Mouse (Mus musculus) cerebellum, adult 2 months (tissue): ENCODE data around the gene Gm6871. TPM values are rescaled to one million over a fixed set of nuclear protein-coding genes. Genes with fewer than 3 reads are reported as not detected.
"Not testable (repeated sequence)": the region's sequence is repeated elsewhere in the genome, so short reads cannot be mapped to it uniquely, and the experiment has no call there.

Experiments
- DNase-seq, 2 experiments: peaks; one replicate each; pipeline ENCODE4 v3.0.0; 2021
- H3K27ac ChIP-seq: fragments of 200-500 bp; 2 replicates; pipeline ENCODE4 v1.5.1; 2012; ENCODE audit warnings: low read length, control low read depth, inconsistent platforms; ENCODE audit not compliant: insufficient read depth
- H3K27me3 ChIP-seq: fragments of 200-500 bp; 2 replicates; pipeline ENCODE4 v1.6.1; 2012; ENCODE audit warnings: inconsistent platforms, mild to moderate bottlenecking, low read length, moderate library complexity; ENCODE audit not compliant: control insufficient read depth, insufficient read depth
- H3K4me1 ChIP-seq: fragments of 200-500 bp; 2 replicates; pipeline ENCODE4 v1.6.1; 2011; ENCODE audit warnings: low read length; ENCODE audit not compliant: control insufficient read depth, insufficient read depth
- H3K4me3 ChIP-seq: fragments of 200-500 bp; replicated peaks from 2 replicates; pipeline ENCODE3; 2011; ENCODE audit warnings: mild to moderate bottlenecking, low read depth, low read length, control low read depth; ENCODE audit not compliant: insufficient read depth
- CTCF ChIP-seq: fragments of 200-500 bp; IDR thresholded peaks from 2 replicates; pipeline ENCODE4 v1.5.1; 2011; ENCODE audit warnings: low read depth, mild to moderate bottlenecking, control low read depth, low read length, moderate library complexity, borderline replicate concordance; ENCODE audit not compliant: insufficient read depth
- POLR2A ChIP-seq: fragments of 200-500 bp; IDR thresholded peaks from 2 replicates; pipeline ENCODE4 v1.6.1; 2011; ENCODE audit warnings: low read length, control low read depth, borderline replicate concordance; ENCODE audit not compliant: insufficient read depth
- WGBS: fragments of 180-500 bp; shearing (Covaris S2); methylation state at CpG from one replicate; pipeline ENCODE4 v1.1.7; 2018; 5-methylcytosine and 5-hydroxymethylcytosine counted together
- polyA plus RNA-seq: library from polyadenylated mRNA; depleted of rRNA; stranded (reverse); fragments of >200 nt; gene quantifications from 2 replicates; pipeline ENCODE4 v1.2.3, GENCODE M21; 2012

Gm6871 gene
- polyA plus RNA-seq, 1 experiment: not detected

DNA sequence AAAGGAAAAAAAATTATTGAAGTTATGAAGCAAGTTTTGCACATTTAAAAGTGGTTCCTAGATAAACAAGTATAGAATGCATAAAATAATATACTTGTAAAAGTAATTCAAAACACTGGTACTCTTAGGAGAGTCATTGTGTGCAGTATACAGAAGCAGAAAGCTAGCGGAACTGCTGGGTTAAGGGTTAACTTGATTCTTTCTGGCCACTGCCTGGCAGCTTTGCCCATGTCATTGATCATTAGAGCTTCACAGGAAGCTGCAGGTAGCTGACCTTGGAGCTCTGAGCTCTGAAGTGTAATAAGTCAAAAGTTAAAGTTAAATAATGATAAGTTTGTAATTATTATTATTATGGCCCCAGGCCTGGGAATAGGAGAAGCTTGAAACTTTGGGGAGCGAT lies 4.5 kb upstream of the Gm6871 start:
- TF ChIP-seq POLR2A (no peak), CTCF (no peak)
- H3K4me1 ChIP-seq: no peaks in the 10 kb centered on the region
- H3K27me3 ChIP-seq: no peaks in the 10 kb centered on the region
- H3K27ac ChIP-seq: no peak overlapping the region
- WGBS: 90% methylated on average over 2 of the region's 2 CpGs
- H3K4me3 ChIP-seq: no peak overlapping the region
- no peak for DNase-seq

DNA sequence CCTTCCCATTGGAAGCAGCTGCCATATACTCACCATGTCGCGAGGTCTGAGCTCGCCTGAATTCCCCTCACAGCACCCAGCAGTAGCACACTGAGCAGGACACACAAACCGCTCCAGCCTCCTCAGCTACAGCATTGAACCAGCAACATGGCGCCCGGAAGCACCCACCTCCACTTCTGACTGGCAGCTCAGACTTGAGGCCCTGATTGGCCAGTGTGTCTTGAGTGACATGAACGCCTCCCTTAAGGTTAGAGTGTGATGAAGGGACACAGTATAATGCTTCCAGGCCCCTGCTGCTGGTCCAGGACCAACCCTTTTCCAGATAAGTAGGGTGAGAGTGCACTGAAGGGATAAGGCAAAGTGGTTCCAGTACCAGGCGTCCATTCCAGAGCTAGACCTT lies 12.8 kb downstream of the Gm6871 start:
- TF ChIP-seq POLR2A (no peak), CTCF (no peak)
- Histone ChIP-seq H3K4me3 (no peak overlapping the region), H3K27ac (no peak overlapping the region), H3K4me1 (no peaks in the 10 kb centered on the region), H3K27me3 (no peaks in the 10 kb centered on the region)
- no peak for DNase-seq
- 70% methylated on average over 8 of the region's 8 CpGs for WGBS

DNA sequence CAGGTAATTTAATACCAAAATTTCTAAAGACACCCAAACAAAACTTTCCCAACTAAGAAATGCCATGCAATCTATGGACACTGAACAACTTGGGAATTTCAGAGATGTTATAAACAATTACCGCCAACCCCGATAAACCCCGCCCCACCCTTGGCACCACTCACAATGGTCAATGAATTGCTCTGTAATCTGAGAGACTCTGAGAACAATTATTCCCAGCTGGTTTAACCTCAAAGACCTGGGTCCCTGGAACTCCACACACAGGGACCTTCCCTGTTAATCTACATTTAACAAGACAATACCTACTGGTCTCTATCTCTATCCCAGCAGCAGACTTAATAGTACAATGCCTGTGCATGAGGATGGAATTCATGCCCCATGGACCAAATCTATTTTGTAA lies 60.8 kb downstream of the Gm6871 start:
- Histone ChIP-seq H3K27me3 (no peaks in the 10 kb centered on the region), H3K4me1 (no peaks in the 10 kb centered on the region), H3K4me3 (no peak overlapping the region), H3K27ac (no peak overlapping the region)
- no peak for DNase-seq
- 95% methylated on average over 3 of the region's 3 CpGs for WGBS
- no peak for TF ChIP-seq POLR2A
- TF ChIP-seq CTCF: no peak

DNA sequence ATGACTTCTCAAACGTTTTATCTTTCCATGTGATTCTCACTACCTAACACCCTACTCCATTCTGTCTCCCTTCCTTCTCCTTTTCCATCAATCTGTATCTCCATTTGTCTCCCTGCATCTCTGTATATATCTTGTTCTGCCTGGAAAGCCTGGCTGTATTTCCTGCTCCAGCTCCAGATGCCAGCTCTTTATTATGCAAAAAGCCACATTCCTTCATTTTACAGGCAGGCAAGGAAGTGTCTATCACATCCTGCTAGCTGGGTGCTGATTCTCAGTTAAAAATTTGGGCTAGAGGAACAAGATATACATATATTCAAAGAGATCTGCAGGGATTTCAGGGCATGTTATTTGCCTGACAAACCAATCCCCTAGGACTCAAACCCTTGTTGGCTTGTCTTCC lies 61.3 kb downstream of the Gm6871 start:
- 8% methylated on average over 1 of the region's 1 CpGs for WGBS
- no peak overlapping the region for H3K27ac ChIP-seq
- no peaks in the 10 kb centered on the region for H3K27me3 ChIP-seq
- DNase-seq: no peak
- no peak overlapping the region for H3K4me3 ChIP-seq
- TF ChIP-seq CTCF: no peak
- TF ChIP-seq POLR2A: no peak
- H3K4me1 ChIP-seq: no peaks in the 10 kb centered on the region

DNA sequence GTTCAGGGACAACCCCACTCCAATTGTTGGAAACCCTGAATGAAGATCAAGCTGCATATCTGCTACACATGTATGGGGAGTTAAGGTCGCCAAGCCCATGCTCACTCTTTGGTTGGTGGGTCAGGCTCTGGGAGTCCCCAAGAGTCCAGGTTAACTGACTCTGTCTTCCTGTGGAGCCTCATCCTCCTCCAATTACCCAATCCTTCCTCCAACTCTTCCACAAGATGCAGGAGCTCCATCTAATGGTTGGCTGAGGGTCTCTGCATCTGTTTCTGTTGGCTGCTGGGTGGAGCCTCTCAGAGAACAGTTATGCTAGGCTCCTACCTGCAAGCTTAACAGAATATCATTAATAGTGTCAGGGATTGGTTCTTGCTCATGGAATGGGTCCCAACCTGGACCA lies 71.1 kb downstream of the Gm6871 start:
- Histone ChIP-seq H3K27ac (no peak overlapping the region), H3K4me3 (no peak overlapping the region), H3K27me3 (no peaks in the 10 kb centered on the region), H3K4me1 (no peaks in the 10 kb centered on the region)
- WGBS: 63% methylated on average over 1 of the region's 1 CpGs
- peak in 1 of 2 experiments; percentile 9 for DNase-seq
- TF ChIP-seq CTCF (no peak), POLR2A (no peak)

DNA sequence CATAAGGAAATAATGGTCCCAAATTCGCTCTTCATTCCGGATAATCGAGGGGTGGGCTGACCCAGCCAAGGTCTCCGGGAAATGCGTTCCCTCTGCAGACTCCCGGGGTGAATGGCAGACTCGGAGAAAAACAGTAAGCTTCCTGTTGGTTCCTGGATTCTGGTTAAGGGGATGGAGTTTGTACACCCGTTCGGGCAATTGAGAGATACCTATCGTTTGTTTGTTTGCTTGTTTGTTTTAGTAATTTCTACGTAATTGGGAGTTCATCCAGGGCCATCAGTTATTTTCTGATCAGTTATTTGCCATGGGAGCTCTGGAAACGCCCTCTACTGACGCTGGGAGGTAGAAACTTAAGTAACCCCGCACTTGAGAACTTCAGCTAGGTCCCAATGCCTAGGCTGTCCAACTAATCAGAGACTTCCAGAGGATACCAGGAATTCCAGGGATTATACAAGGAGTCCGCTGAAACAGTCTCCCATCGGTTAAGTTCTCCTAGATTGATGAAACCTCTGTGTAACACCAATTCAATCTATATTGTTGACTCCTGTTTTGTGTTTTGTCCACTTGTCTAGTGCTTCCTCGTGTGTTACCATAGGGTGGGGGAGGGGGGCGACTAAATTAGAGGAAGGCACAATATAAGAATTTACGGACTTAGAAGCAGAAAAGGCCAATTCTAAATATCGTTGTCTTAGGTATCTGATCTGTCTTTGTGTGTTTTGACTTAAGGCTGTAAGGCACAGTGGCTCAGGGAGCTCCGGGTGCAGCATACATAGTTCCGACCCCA lies 73.1 kb downstream of the Gm6871 start:
- Histone ChIP-seq H3K4me3 (peak overlapping the region; percentile 66), H3K27me3 (no peaks in the 10 kb centered on the region), H3K27ac (no peak overlapping the region), H3K4me1 (no peaks in the 10 kb centered on the region)
- no peak for TF ChIP-seq POLR2A
- no peak for TF ChIP-seq CTCF
- 19% methylated on average over 22 of the region's 22 CpGs for WGBS
- DNase-seq: peak; percentile 60 to 71

DNA sequence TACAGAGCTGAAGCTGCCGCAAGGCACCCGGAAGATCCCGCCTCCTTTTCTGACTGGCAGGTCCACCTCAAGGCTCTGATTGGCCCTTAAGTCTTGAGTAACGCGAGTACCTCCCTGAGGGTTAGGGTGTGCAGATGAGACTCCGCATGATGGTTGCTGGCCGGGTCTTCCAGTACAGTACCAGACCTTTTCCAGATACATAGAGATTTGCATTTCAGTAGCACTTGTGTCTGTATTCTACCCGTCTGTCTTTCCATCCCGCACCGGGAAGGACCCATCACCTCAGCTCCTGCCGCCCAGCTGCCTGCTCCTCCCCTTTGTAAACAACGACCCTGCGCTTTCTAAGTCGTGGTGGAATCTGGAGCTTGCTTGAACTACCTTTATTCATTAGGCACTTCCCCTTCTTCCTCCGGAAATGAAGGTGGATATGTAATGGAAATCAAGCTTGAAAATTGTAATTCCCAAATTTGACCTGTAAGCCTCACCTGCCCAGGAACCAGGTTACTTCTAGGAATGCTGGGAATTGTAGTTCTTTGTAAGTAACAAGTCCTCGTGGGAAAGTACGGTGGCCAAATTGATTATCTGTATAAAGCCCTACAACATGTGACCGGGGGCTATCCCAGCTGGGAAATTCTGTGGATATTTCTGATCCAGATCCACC lies 73.9 kb downstream of the Gm6871 start, which contains the start of the genes Gm20449 and AW146154:
Gene Gm20449 (minus strand): TSS at position 29 of the 661 bp plus-strand sequence.
Gene AW146154 (minus strand): TSS at position 502 of the 661 bp plus-strand sequence.
- peak; percentile 99 for DNase-seq
- no peaks in the 10 kb centered on the region for H3K27me3 ChIP-seq
- peak within 1 kb of the TSS; percentile 66 for H3K4me3 ChIP-seq
- TF ChIP-seq POLR2A: peak; percentile 58; the same call in 1 of the 2 replicates
- no peak for TF ChIP-seq CTCF
- no peaks in the 10 kb centered on the region for H3K4me1 ChIP-seq
- H3K27ac ChIP-seq: peak within 1 kb of the TSS; percentile 52
- WGBS: under 1% methylated on average over 18 of the region's 18 CpGs

DNA sequence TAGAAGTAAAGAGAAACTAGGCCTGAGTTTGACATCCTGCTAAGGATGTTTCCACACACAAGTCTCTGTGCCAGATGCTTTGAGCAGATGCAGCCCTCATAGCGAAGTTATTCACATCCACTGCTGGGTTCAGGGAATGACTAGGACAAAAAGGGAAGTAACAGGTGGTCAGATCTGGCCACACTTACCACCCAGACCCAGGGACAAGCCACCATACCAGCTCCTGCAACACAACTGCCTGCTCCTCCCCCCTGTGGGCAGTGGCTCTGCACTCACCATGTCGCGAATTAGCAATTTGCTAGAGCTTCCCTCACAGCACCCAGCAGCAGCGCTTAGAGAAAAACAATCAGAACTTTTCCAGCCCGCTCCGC lies 74.5 kb downstream of the Gm6871 start:
- H3K27ac ChIP-seq, H3K4me1 ChIP-seq, H3K27me3 ChIP-seq, DNase-seq: not testable (repeated sequence)
- H3K4me3 ChIP-seq: peak overlapping the region; percentile 66
- WGBS: under 1% methylated on average over 6 of the region's 6 CpGs

DNA sequence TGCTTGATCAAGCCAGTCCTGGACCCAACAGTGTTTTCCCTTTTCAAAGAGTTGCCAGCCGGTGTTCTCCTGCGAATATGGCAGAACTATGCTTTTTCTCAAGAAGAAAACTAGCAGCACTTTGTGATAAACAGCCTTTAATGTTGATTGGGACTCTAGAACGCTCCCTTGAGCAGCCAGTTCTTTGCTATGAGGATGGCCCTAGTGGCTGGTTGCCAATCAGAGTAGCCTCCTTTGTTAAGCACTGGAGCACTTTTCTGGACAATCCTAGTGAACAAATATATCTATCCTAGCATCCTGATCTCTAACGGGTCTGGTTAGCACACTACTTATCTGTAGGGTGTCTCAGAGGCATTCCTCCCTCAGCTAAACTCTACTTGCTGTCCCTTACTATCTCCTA lies 75.0 kb downstream of the Gm6871 start:
- H3K27ac ChIP-seq, H3K27me3 ChIP-seq, H3K4me3 ChIP-seq, H3K4me1 ChIP-seq: not testable (repeated sequence)
- DNase-seq: peak in 1 of 2 experiments; percentile 33
- 77% methylated on average over 4 of the region's 4 CpGs for WGBS
